Mouse (Mus musculus) midbrain, embryonic 13.5 days (tissue): ENCODE results near the gene Nlrp6. TPM values are rescaled to one million over a fixed set of nuclear protein-coding genes. Genes with fewer than 3 reads are reported as not detected.

Experiments
- ATAC-seq: fragments of 200-750 bp; cut with Nextera tagmentation; 2 replicates; pipeline ENCODE4 v1.8.0; 2017; ENCODE audit warnings: mild to moderate bottlenecking, moderate TSS enrichment, moderate library complexity
- H3K27ac ChIP-seq: fragments of 300-500 bp; sonication (generic); 2 replicates; pipeline ENCODE4 v1.5.1; 2015; ENCODE audit warnings: inconsistent platforms, mild to moderate bottlenecking, moderate library complexity
- H3K27me3 ChIP-seq: fragments of 300-500 bp; sonication (generic); 2 replicates; pipeline ENCODE4 v1.6.1; 2015; ENCODE audit warnings: mild to moderate bottlenecking, inconsistent platforms
- H3K36me3 ChIP-seq: fragments of 300-500 bp; sonication (generic); 2 replicates; pipeline ENCODE4 v1.6.1; 2015; ENCODE audit warnings: mild to moderate bottlenecking, inconsistent platforms
- H3K4me1 ChIP-seq: fragments of 300-500 bp; sonication (generic); replicated peaks from 2 replicates; pipeline ENCODE4 v1.6.1; 2015; ENCODE audit warnings: inconsistent platforms
- H3K4me2 ChIP-seq: fragments of 300-500 bp; sonication (generic); replicated peaks from 2 replicates; pipeline ENCODE4 v1.6.1; 2015; ENCODE audit warnings: moderate library complexity, mild to moderate bottlenecking, inconsistent platforms
- H3K4me3 ChIP-seq: fragments of 300-500 bp; sonication (generic); replicated peaks from 2 replicates; pipeline ENCODE4 v1.5.1; 2015; ENCODE audit warnings: mild to moderate bottlenecking, inconsistent platforms
- H3K9ac ChIP-seq: fragments of 300-500 bp; sonication (generic); replicated peaks from 2 replicates; pipeline ENCODE4 v1.6.1; 2015; ENCODE audit warnings: mild to moderate bottlenecking, inconsistent platforms
- H3K9me3 ChIP-seq: fragments of 300-500 bp; sonication (generic); 2 replicates; pipeline ENCODE4 v1.6.1; 2016; ENCODE audit warnings: mild to moderate bottlenecking, inconsistent platforms
- WGBS: fragments of 180-500 bp; shearing (Covaris S2); methylation state at CpG from one replicate; pipeline ENCODE4 v1.1.7; 2015; 5-methylcytosine and 5-hydroxymethylcytosine counted together
- polyA plus RNA-seq: library from polyadenylated mRNA; unstranded; fragments of >200 nt; fragmentation: Nextera tagmentation; extraction: Ambion mirVana; gene quantifications from 2 replicates; pipeline ENCODE4 v1.2.1, GENCODE M21; 2015

The Nlrp6 gene
- polyA plus RNA-seq, 1 experiment from 2014 or later: 0.17 TPM

GRCm38 (mm10) chr7:140914031-140914690, 6.5 kb upstream of the Nlrp6 start:
- no peak overlapping the region for H3K9ac ChIP-seq
- 88% methylated on average over 8 of the region's 8 CpGs for WGBS

GRCm38 (mm10) chr7:140919911-140920310, 791 bp upstream of the Nlrp6 start:
- no peaks in the 10 kb centered on the region for H3K36me3 ChIP-seq
- ATAC-seq: no peak
- no peak overlapping the region for H3K4me2 ChIP-seq
- no peak overlapping the region for H3K4me3 ChIP-seq
- no peak overlapping the region for H3K9ac ChIP-seq
- no peaks in the 10 kb centered on the region for H3K9me3 ChIP-seq
- H3K27me3 ChIP-seq: peaks cover 61% of the 10 kb centered on the region
- 78% methylated on average over 4 of the region's 4 CpGs for WGBS
- peaks cover 20% of the 10 kb centered on the region for H3K4me1 ChIP-seq
- H3K27ac ChIP-seq: no peak overlapping the region

More at GRCm38 (mm10) chr7:140914031-140914690, 6.5 kb upstream of the Nlrp6 start:
- Histone ChIP-seq H3K36me3 (no peaks in the 10 kb centered on the region), H3K27ac (no peak overlapping the region), H3K4me2 (no peak overlapping the region), H3K27me3 (peaks cover 6% of the 10 kb centered on the region), H3K4me1 (no peaks in the 10 kb centered on the region; the same call in 1 of the 2 replicates), H3K9me3 (no peaks in the 10 kb centered on the region), H3K4me3 (no peak overlapping the region)
- no peak for ATAC-seq

GRCm38 (mm10) chr7:140921225-140921975, 698 bp downstream of the Nlrp6 start:
- H3K9ac ChIP-seq: no peak overlapping the region
- peaks cover 71% of the 10 kb centered on the region for H3K27me3 ChIP-seq
- H3K9me3 ChIP-seq: no peaks in the 10 kb centered on the region
- ATAC-seq: no peak
- H3K4me1 ChIP-seq: peaks cover 20% of the 10 kb centered on the region
- WGBS: 27% methylated on average over 22 of the region's 22 CpGs
- H3K27ac ChIP-seq: no peak overlapping the region
- no peaks in the 10 kb centered on the region for H3K36me3 ChIP-seq
- H3K4me3 ChIP-seq: 0 out of 2 replicates have a peak overlapping the region, but pooled peaks have one; percentile 50
- H3K4me2 ChIP-seq: peak overlapping the region; percentile 89; the same call in 1 of the 2 replicates

- peak; percentile 63 for ATAC-seq
- Histone ChIP-seq H3K4me3 (peak overlapping the region; percentile 50), H3K36me3 (no peaks in the 10 kb centered on the region), H3K27me3 (peaks cover 71% of the 10 kb centered on the region), H3K9me3 (no peaks in the 10 kb centered on the region), H3K27ac (no peak overlapping the region), H3K9ac (peak overlapping the region; percentile 58), H3K4me1 (peaks cover 20% of the 10 kb centered on the region), H3K4me2 (peak overlapping the region; percentile 89)
- under 1% methylated on average over 49 of the region's 49 CpGs for WGBS
Measured at GRCm38 (mm10) chr7:140922398-140923069, 1.8 kb downstream of the Nlrp6 start.

GRCm38 (mm10) chr7:140923070-140923775, 2.5 kb downstream of the Nlrp6 start:
- Histone ChIP-seq H3K27ac (no peak overlapping the region), H3K4me3 (peak overlapping the region; percentile 50), H3K9ac (peak overlapping the region; percentile 58), H3K4me2 (peak overlapping the region; percentile 89), H3K4me1 (peaks cover 20% of the 10 kb centered on the region), H3K27me3 (peaks cover 71% of the 10 kb centered on the region), H3K9me3 (no peaks in the 10 kb centered on the region), H3K36me3 (no peaks in the 10 kb centered on the region)
- 0 out of 2 replicates have a peak, but pooled peaks have one; percentile 45 for ATAC-seq
- 18% methylated on average over 30 of the region's 30 CpGs for WGBS

- H3K9me3 ChIP-seq: no peaks in the 10 kb centered on the region
- no peak overlapping the region for H3K9ac ChIP-seq
- H3K36me3 ChIP-seq: no peaks in the 10 kb centered on the region
- no peak overlapping the region for H3K4me3 ChIP-seq
- WGBS: 92% methylated on average over 6 of the region's 6 CpGs
- no peak for ATAC-seq
- no peak overlapping the region for H3K4me2 ChIP-seq
- H3K4me1 ChIP-seq: peaks cover 16% of the 10 kb centered on the region
- peaks cover 37% of the 10 kb centered on the region for H3K27me3 ChIP-seq
- H3K27ac ChIP-seq: no peak overlapping the region
Measured at GRCm38 (mm10) chr7:140927181-140927580, 6.5 kb downstream of the Nlrp6 start.

GRCm38 (mm10) chr7:140938436-140938835, 17.7 kb downstream of the Nlrp6 start:
- peaks cover 14% of the 10 kb centered on the region for H3K4me1 ChIP-seq
- no peak overlapping the region for H3K27ac ChIP-seq
- no peak overlapping the region for H3K9ac ChIP-seq
- H3K36me3 ChIP-seq: no peaks in the 10 kb centered on the region
- no peak overlapping the region for H3K4me3 ChIP-seq
- peaks cover 13% of the 10 kb centered on the region; the same call in 1 of the 2 replicates for H3K27me3 ChIP-seq
- no peaks in the 10 kb centered on the region for H3K9me3 ChIP-seq
- WGBS: 40% methylated on average over 3 of the region's 3 CpGs
- no peak for ATAC-seq
- H3K4me2 ChIP-seq: no peak overlapping the region

- peaks cover 14% of the 10 kb centered on the region for H3K4me1 ChIP-seq
- 22% methylated on average over 2 of the region's 2 CpGs for WGBS
Measured at GRCm38 (mm10) chr7:140938896-140939295, 18.2 kb downstream of the Nlrp6 start.

GRCm38 (mm10) chr7:140939669-140940171, 19.0 kb downstream of the Nlrp6 start:
- Histone ChIP-seq H3K27ac (no peak overlapping the region), H3K27me3 (peaks cover 13% of the 10 kb centered on the region; the same call in 1 of the 2 replicates), H3K36me3 (no peaks in the 10 kb centered on the region), H3K4me3 (no peak overlapping the region), H3K9me3 (no peaks in the 10 kb centered on the region), H3K9ac (no peak overlapping the region), H3K4me1 (peaks cover 14% of the 10 kb centered on the region), H3K4me2 (no peak overlapping the region)
- no peak for ATAC-seq
- WGBS: 14% methylated on average over 8 of the region's 8 CpGs

More at GRCm38 (mm10) chr7:140938896-140939295, 18.2 kb downstream of the Nlrp6 start:
- ATAC-seq: no peak
- no peak overlapping the region for H3K9ac ChIP-seq
- H3K9me3 ChIP-seq: no peaks in the 10 kb centered on the region
- no peak overlapping the region for H3K4me3 ChIP-seq
- peaks cover 13% of the 10 kb centered on the region; the same call in 1 of the 2 replicates for H3K27me3 ChIP-seq
- no peaks in the 10 kb centered on the region for H3K36me3 ChIP-seq
- no peak overlapping the region for H3K4me2 ChIP-seq
- H3K27ac ChIP-seq: no peak overlapping the region

- Histone ChIP-seq H3K9ac (peak within 1 kb of the TSS; percentile 54), H3K27me3 (peaks cover 4% of the 10 kb centered on the region; the same call in 1 of the 2 replicates), H3K27ac (peak within 1 kb of the TSS; percentile 19; the same call in 1 of the 2 replicates), H3K36me3 (no peaks in the 10 kb centered on the region), H3K4me1 (peaks cover 14% of the 10 kb centered on the region), H3K4me3 (peak within 1 kb of the TSS; percentile 46), H3K9me3 (no peaks in the 10 kb centered on the region), H3K4me2 (peak within 1 kb of the TSS; percentile 61)
- ATAC-seq: peak; percentile 90
- WGBS: 4% methylated on average over 33 of the region's 33 CpGs
Measured at GRCm38 (mm10) chr7:140941222-140942051, 20.7 kb downstream of the Nlrp6 start, which contains the start of gene Pgghg. Gene Pgghg, plus strand, starts transcription at chr7:140941391.
